Mouse (Mus musculus): ENCODE measurements at regions not wholly inside any gene's neighbourhood (a gene's known extent, or its start where the extent isn't known, plus 50 kb on each side); places are given as distances from the start of the nearest gene placed in this dataset.

GRCm38 (mm10) chr2:160244866-160245265 lies 89.1 kb downstream of the Gm826 start:
- no peaks in the 10 kb centered on the region for H3K27me3 ChIP-seq (ENCODE audit: control insufficient read depth, insufficient read depth, low read length)
- H3K9ac ChIP-seq (replicated peaks; ENCODE audit: low read depth, low read length): no peak overlapping the region
- no peak overlapping the region for H3K4me2 ChIP-seq (ENCODE audit: low read depth, low read length)
- no peak for ATAC-seq (ENCODE audit: insufficient read depth, low read depth)
- no peaks in the 10 kb centered on the region for H3K9me3 ChIP-seq (replicated peaks; ENCODE audit: control insufficient read depth, low read length)
- no peak overlapping the region for H3K4me3 ChIP-seq (ENCODE audit: low read depth, low read length)
- DNase-seq (ENCODE audit: low spot score): no peak
- H3K4me1 ChIP-seq (ENCODE audit: control insufficient read depth, insufficient read depth): peaks cover 12% of the 10 kb centered on the region
- WGBS: 42% methylated on average over 7 of the region's 7 CpGs
- no peak for TF ChIP-seq EP300 (IDR thresholded peaks at IDR 0.05; ENCODE audit: low read depth)
- no peak for TF ChIP-seq CTCF (IDR thresholded peaks at IDR 0.05; ENCODE audit: low read depth)
- no peaks in the 10 kb centered on the region for H3K36me3 ChIP-seq (replicated peaks; ENCODE audit: control insufficient read depth, insufficient read depth, low read length)
- no peak overlapping the region for H3K27ac ChIP-seq (ENCODE audit: low read depth)

GRCm38 (mm10) chr2:160240531-160241379 lies 93.2 kb downstream of the Gm826 start:
- Histone ChIP-seq H3K27ac (ENCODE audit: low read depth) (no peak overlapping the region), H3K9ac (replicated peaks; ENCODE audit: low read depth, low read length) (no peak overlapping the region), H3K4me1 (ENCODE audit: control insufficient read depth, insufficient read depth) (peaks cover 4% of the 10 kb centered on the region; the same call in 1 of the 2 replicates), H3K4me2 (ENCODE audit: low read depth, low read length) (no peak overlapping the region), H3K4me3 (ENCODE audit: low read depth, low read length) (no peak overlapping the region), H3K9me3 (replicated peaks; ENCODE audit: control insufficient read depth, low read length) (0 out of 2 replicates have a peak, but pooled peaks cover 2% of the 10 kb centered on the region), H3K27me3 (ENCODE audit: control insufficient read depth, insufficient read depth, low read length) (no peaks in the 10 kb centered on the region), H3K36me3 (replicated peaks; ENCODE audit: control insufficient read depth, insufficient read depth, low read length) (no peaks in the 10 kb centered on the region)
- no peak for TF ChIP-seq CTCF (IDR thresholded peaks at IDR 0.05; ENCODE audit: low read depth)
- TF ChIP-seq EP300 (IDR thresholded peaks at IDR 0.05; ENCODE audit: low read depth): no peak
- 75% methylated on average over 12 of the region's 12 CpGs for WGBS
- no peak for DNase-seq (ENCODE audit: low spot score)
- ATAC-seq (ENCODE audit: insufficient read depth, low read depth): no peak

GRCm38 (mm10) chr2:160237436-160238104 lies 96.4 kb downstream of the Gm826 start:
- Histone ChIP-seq H3K9me3 (replicated peaks; ENCODE audit: control insufficient read depth, low read length) (0 out of 2 replicates have a peak, but pooled peaks cover 3% of the 10 kb centered on the region), H3K36me3 (replicated peaks; ENCODE audit: control insufficient read depth, insufficient read depth, low read length) (no peaks in the 10 kb centered on the region), H3K4me3 (ENCODE audit: low read depth, low read length) (no peak overlapping the region), H3K27ac (ENCODE audit: low read depth) (no peak overlapping the region), H3K4me1 (ENCODE audit: control insufficient read depth, insufficient read depth) (no peaks in the 10 kb centered on the region), H3K27me3 (ENCODE audit: control insufficient read depth, insufficient read depth, low read length) (no peaks in the 10 kb centered on the region), H3K9ac (replicated peaks; ENCODE audit: low read depth, low read length) (no peak overlapping the region), H3K4me2 (ENCODE audit: low read depth, low read length) (no peak overlapping the region)
- DNase-seq (ENCODE audit: low spot score) (no peak), ATAC-seq (ENCODE audit: insufficient read depth, low read depth) (no peak)
- TF ChIP-seq EP300 (IDR thresholded peaks at IDR 0.05; ENCODE audit: low read depth) (no peak), CTCF (IDR thresholded peaks at IDR 0.05; ENCODE audit: low read depth) (no peak)
- WGBS: 68% methylated on average over 3 of the region's 3 CpGs

GRCm38 (mm10) chr2:160236806-160237205 lies 97.2 kb downstream of the Gm826 start:
- Histone ChIP-seq H3K27ac (ENCODE audit: low read depth) (no peak overlapping the region), H3K9me3 (replicated peaks; ENCODE audit: control insufficient read depth, low read length) (0 out of 2 replicates have a peak, but pooled peaks cover 3% of the 10 kb centered on the region), H3K36me3 (replicated peaks; ENCODE audit: control insufficient read depth, insufficient read depth, low read length) (no peaks in the 10 kb centered on the region), H3K4me3 (ENCODE audit: low read depth, low read length) (no peak overlapping the region), H3K27me3 (ENCODE audit: control insufficient read depth, insufficient read depth, low read length) (no peaks in the 10 kb centered on the region), H3K9ac (replicated peaks; ENCODE audit: low read depth, low read length) (no peak overlapping the region), H3K4me2 (ENCODE audit: low read depth, low read length) (no peak overlapping the region), H3K4me1 (ENCODE audit: control insufficient read depth, insufficient read depth) (no peaks in the 10 kb centered on the region)
- DNase-seq (ENCODE audit: low spot score): no peak
- ATAC-seq (ENCODE audit: insufficient read depth, low read depth): no peak
- 25% methylated on average over 7 of the region's 7 CpGs for WGBS
- TF ChIP-seq EP300 (IDR thresholded peaks at IDR 0.05; ENCODE audit: low read depth) (no peak), CTCF (IDR thresholded peaks at IDR 0.05; ENCODE audit: low read depth) (no peak)

GRCm38 (mm10) chr2:160230786-160231185 lies 103.2 kb downstream of the Gm826 start:
- 67% methylated on average over 8 of the region's 8 CpGs for WGBS
- Histone ChIP-seq H3K4me2 (ENCODE audit: low read depth, low read length) (no peak overlapping the region), H3K4me3 (ENCODE audit: low read depth, low read length) (no peak overlapping the region), H3K27ac (ENCODE audit: low read depth) (no peak overlapping the region), H3K9me3 (replicated peaks; ENCODE audit: control insufficient read depth, low read length) (0 out of 2 replicates have a peak, but pooled peaks cover 1% of the 10 kb centered on the region), H3K27me3 (ENCODE audit: control insufficient read depth, insufficient read depth, low read length) (no peaks in the 10 kb centered on the region), H3K4me1 (ENCODE audit: control insufficient read depth, insufficient read depth) (no peaks in the 10 kb centered on the region), H3K9ac (replicated peaks; ENCODE audit: low read depth, low read length) (no peak overlapping the region), H3K36me3 (replicated peaks; ENCODE audit: control insufficient read depth, insufficient read depth, low read length) (no peaks in the 10 kb centered on the region)
- no peak for ATAC-seq (ENCODE audit: insufficient read depth, low read depth)
- DNase-seq (ENCODE audit: low spot score): no peak
- TF ChIP-seq CTCF (IDR thresholded peaks at IDR 0.05; ENCODE audit: low read depth): no peak
- TF ChIP-seq EP300 (IDR thresholded peaks at IDR 0.05; ENCODE audit: low read depth): no peak

Data from heart, postnatal 0 days (tissue).